Mouse (Mus musculus): ENCODE measurements around the gene Copg2. TPM values are rescaled to one million over a fixed set of nuclear protein-coding genes. Genes with fewer than 3 reads are reported as not detected.

Copg2 gene
- polyA plus RNA-seq, 1 experiment from 2014 or later = 15.9 TPM

- H3K4me3 ChIP-seq (ENCODE audit: low read depth, low read length) = no peak overlapping the region
- TF ChIP-seq CTCF (IDR thresholded peaks at IDR 0.05) = no peak
- TF ChIP-seq EP300 (IDR thresholded peaks at IDR 0.05) = no peak
- ATAC-seq = no peak
- H3K9ac ChIP-seq (replicated peaks; ENCODE audit: low read depth) = no peak overlapping the region
- no peak for DNase-seq (ENCODE audit: low spot score)
- H3K27me3 ChIP-seq (replicated peaks; ENCODE audit: insufficient read depth, low read length) = no peaks in the 10 kb centered on the region
- H3K9me3 ChIP-seq (ENCODE audit: low read length) = no peaks in the 10 kb centered on the region
- no peak overlapping the region for H3K27ac ChIP-seq (ENCODE audit: low read length)
- peaks cover 20% of the 10 kb centered on the region for H3K36me3 ChIP-seq (ENCODE audit: insufficient read depth, low read length)
- H3K4me1 ChIP-seq (ENCODE audit: insufficient read depth, low read depth, low read length) = no peaks in the 10 kb centered on the region
- WGBS = 54% methylated on average over 7 of the region's 7 CpGs
- no peak overlapping the region for H3K4me2 ChIP-seq (replicated peaks; ENCODE audit: low read depth, low read length)
Measured at GRCm38 (mm10) chr6:30745591-30745990, 151.0 kb downstream of the Copg2 start.

GRCm38 (mm10) chr6:30744846-30745245 is 151.7 kb downstream of the Copg2 start:
- 75% methylated on average over 10 of the region's 10 CpGs for WGBS
- no peak for DNase-seq (ENCODE audit: low spot score)
- no peaks in the 10 kb centered on the region for H3K9me3 ChIP-seq (ENCODE audit: low read length)
- peaks cover 18% of the 10 kb centered on the region for H3K36me3 ChIP-seq (ENCODE audit: insufficient read depth, low read length)
- no peak overlapping the region for H3K27ac ChIP-seq (ENCODE audit: low read length)
- no peak overlapping the region for H3K4me3 ChIP-seq (ENCODE audit: low read depth, low read length)
- no peak for ATAC-seq
- no peaks in the 10 kb centered on the region for H3K27me3 ChIP-seq (replicated peaks; ENCODE audit: insufficient read depth, low read length)
- no peak overlapping the region for H3K9ac ChIP-seq (replicated peaks; ENCODE audit: low read depth)
- TF ChIP-seq CTCF (IDR thresholded peaks at IDR 0.05) = no peak
- no peak overlapping the region for H3K4me2 ChIP-seq (replicated peaks; ENCODE audit: low read depth, low read length)
- H3K4me1 ChIP-seq (ENCODE audit: insufficient read depth, low read depth, low read length) = no peaks in the 10 kb centered on the region

GRCm38 (mm10) chr6:30739177-30739747 is 157.3 kb downstream of the Copg2 start:
- DNase-seq (ENCODE audit: low spot score) (peak; percentile 30), ATAC-seq (no peak)
- 41% methylated on average over 10 of the region's 10 CpGs for WGBS
- Histone ChIP-seq H3K4me3 (ENCODE audit: low read depth, low read length) (peak overlapping the region; percentile 43), H3K4me1 (ENCODE audit: insufficient read depth, low read depth, low read length) (no peaks in the 10 kb centered on the region), H3K36me3 (ENCODE audit: insufficient read depth, low read length) (no peaks in the 10 kb centered on the region; the same call in 1 of the 2 replicates), H3K9ac (replicated peaks; ENCODE audit: low read depth) (no peak overlapping the region), H3K27ac (ENCODE audit: low read length) (no peak overlapping the region), H3K9me3 (ENCODE audit: low read length) (peaks cover 11% of the 10 kb centered on the region), H3K4me2 (replicated peaks; ENCODE audit: low read depth, low read length) (peak overlapping the region; percentile 64), H3K27me3 (replicated peaks; ENCODE audit: insufficient read depth, low read length) (no peaks in the 10 kb centered on the region)
- TF ChIP-seq EP300 (IDR thresholded peaks at IDR 0.05) = no peak
- no peak for TF ChIP-seq CTCF (IDR thresholded peaks at IDR 0.05)

GRCm38 (mm10) chr6:30738464-30739006 is 158.1 kb downstream of the Copg2 start:
- ATAC-seq (no peak), DNase-seq (ENCODE audit: low spot score) (no peak)
- 46% methylated on average over 20 of the region's 20 CpGs for WGBS
- no peaks in the 10 kb centered on the region for H3K27me3 ChIP-seq (replicated peaks; ENCODE audit: insufficient read depth, low read length)
- H3K36me3 ChIP-seq (ENCODE audit: insufficient read depth, low read length) = no peaks in the 10 kb centered on the region
- no peak overlapping the region for H3K27ac ChIP-seq (ENCODE audit: low read length)
- no peaks in the 10 kb centered on the region for H3K4me1 ChIP-seq (ENCODE audit: insufficient read depth, low read depth, low read length)
- H3K4me2 ChIP-seq (replicated peaks; ENCODE audit: low read depth, low read length) = peak overlapping the region; percentile 64
- no peak for TF ChIP-seq CTCF (IDR thresholded peaks at IDR 0.05)
- no peak for TF ChIP-seq EP300 (IDR thresholded peaks at IDR 0.05)
- H3K4me3 ChIP-seq (ENCODE audit: low read depth, low read length) = peak overlapping the region; percentile 43
- peaks cover 11% of the 10 kb centered on the region for H3K9me3 ChIP-seq (ENCODE audit: low read length)
- no peak overlapping the region; the same call in 1 of the 2 replicates for H3K9ac ChIP-seq (replicated peaks; ENCODE audit: low read depth)

GRCm38 (mm10) chr6:30737548-30738463 is 158.8 kb downstream of the Copg2 start:
- no peak overlapping the region for H3K27ac ChIP-seq (ENCODE audit: low read length)
- DNase-seq (ENCODE audit: low spot score) (peak; percentile 73), ATAC-seq (peak; percentile 60)
- no peak; the same call in 1 of the 2 replicates for TF ChIP-seq CTCF (IDR thresholded peaks at IDR 0.05)
- no peak for TF ChIP-seq EP300 (IDR thresholded peaks at IDR 0.05)
- H3K4me2 ChIP-seq (replicated peaks; ENCODE audit: low read depth, low read length) = peak overlapping the region; percentile 64
- H3K9me3 ChIP-seq (ENCODE audit: low read length) = peaks cover 11% of the 10 kb centered on the region
- H3K4me3 ChIP-seq (ENCODE audit: low read depth, low read length) = peak overlapping the region; percentile 43
- no peaks in the 10 kb centered on the region for H3K36me3 ChIP-seq (ENCODE audit: insufficient read depth, low read length)
- H3K9ac ChIP-seq (replicated peaks; ENCODE audit: low read depth) = no peak overlapping the region; the same call in 1 of the 2 replicates
- H3K27me3 ChIP-seq (replicated peaks; ENCODE audit: insufficient read depth, low read length) = no peaks in the 10 kb centered on the region
- no peaks in the 10 kb centered on the region for H3K4me1 ChIP-seq (ENCODE audit: insufficient read depth, low read depth, low read length)
- WGBS = 50% methylated on average over 60 of the region's 66 CpGs

- no peak for TF ChIP-seq EP300 (IDR thresholded peaks at IDR 0.05)
- peak; percentile 84 for TF ChIP-seq CTCF (IDR thresholded peaks at IDR 0.05)
- H3K4me1 ChIP-seq (ENCODE audit: insufficient read depth, low read depth, low read length) = no peaks in the 10 kb centered on the region
- H3K27ac ChIP-seq (ENCODE audit: low read length) = peak overlapping the region; percentile 65; the same call in 1 of the 2 replicates
- no peaks in the 10 kb centered on the region for H3K36me3 ChIP-seq (ENCODE audit: insufficient read depth, low read length)
- H3K4me2 ChIP-seq (replicated peaks; ENCODE audit: low read depth, low read length) = peak overlapping the region; percentile 64
- DNase-seq (ENCODE audit: low spot score) (peak; percentile 82), ATAC-seq (peak; percentile 82)
- H3K9ac ChIP-seq (replicated peaks; ENCODE audit: low read depth) = no peak overlapping the region
- H3K4me3 ChIP-seq (ENCODE audit: low read depth, low read length) = peak overlapping the region; percentile 43
- WGBS = 44% methylated on average over 29 of the region's 29 CpGs
- no peaks in the 10 kb centered on the region for H3K27me3 ChIP-seq (replicated peaks; ENCODE audit: insufficient read depth, low read length)
- H3K9me3 ChIP-seq (ENCODE audit: low read length) = peaks cover 11% of the 10 kb centered on the region
Measured at GRCm38 (mm10) chr6:30736864-30737547, 159.6 kb downstream of the Copg2 start.

Data from lung, postnatal 0 days (tissue).